Mouse (Mus musculus) hindbrain, embryonic 15.5 days (tissue): ENCODE data around the gene Flrt2. TPM values are rescaled to one million over a fixed set of nuclear protein-coding genes. Genes with fewer than 3 reads are reported as not detected.

Source experiments
- ATAC-seq: fragments of 200-750 bp; cut with Nextera tagmentation; 2 replicates; pipeline ENCODE4 v1.8.0; 2017; ENCODE audit warnings: low read depth, moderate number of reproducible peaks, moderate TSS enrichment; ENCODE audit not compliant: low FRiP score
- H3K27ac ChIP-seq: fragments of 300-500 bp; sonication (generic); replicated peaks from 2 replicates; pipeline ENCODE4 v1.5.1; 2015; ENCODE audit warnings: mild to moderate bottlenecking, inconsistent platforms
- H3K27me3 ChIP-seq: fragments of 300-500 bp; sonication (generic); 2 replicates; pipeline ENCODE4 v1.6.1; 2015; ENCODE audit warnings: control low read depth, inconsistent platforms
- H3K36me3 ChIP-seq: fragments of 300-500 bp; sonication (generic); 2 replicates; pipeline ENCODE4 v1.6.1; 2015; ENCODE audit warnings: control low read depth, inconsistent platforms
- H3K4me1 ChIP-seq: fragments of 300-500 bp; sonication (generic); replicated peaks from 2 replicates; pipeline ENCODE4 v1.6.1; 2015; ENCODE audit warnings: control low read depth, inconsistent platforms
- H3K4me2 ChIP-seq: fragments of 300-500 bp; sonication (generic); 2 replicates; pipeline ENCODE4 v1.6.1; 2015; ENCODE audit warnings: moderate library complexity, mild to moderate bottlenecking, inconsistent platforms
- H3K4me3 ChIP-seq: fragments of 300-500 bp; sonication (generic); 2 replicates; pipeline ENCODE4 v1.5.1; 2015; ENCODE audit warnings: mild to moderate bottlenecking, inconsistent platforms
- H3K9ac ChIP-seq: fragments of 300-500 bp; sonication (generic); 2 replicates; pipeline ENCODE4 v1.6.1; 2015; ENCODE audit warnings: inconsistent platforms
- H3K9me3 ChIP-seq: fragments of 300-500 bp; sonication (generic); 2 replicates; pipeline ENCODE4 v1.6.1; 2016; ENCODE audit warnings: control low read depth, inconsistent platforms
- whole genome bisulfite sequencing: fragments of 180-500 bp; shearing (Covaris S2); methylation state at CpG from one replicate; pipeline ENCODE4 v1.1.7; 2015; 5-methylcytosine and 5-hydroxymethylcytosine counted together
- polyA plus RNA-seq: library from polyadenylated mRNA; unstranded; fragments of >200 nt; fragmentation: Nextera tagmentation; extraction: Ambion mirVana; gene quantifications from 2 replicates; pipeline ENCODE4 v1.2.1, GENCODE M21; 2015

The Flrt2 gene
- polyA plus RNA-seq, 1 experiment from 2014 or later = 26.9 TPM

DNA sequence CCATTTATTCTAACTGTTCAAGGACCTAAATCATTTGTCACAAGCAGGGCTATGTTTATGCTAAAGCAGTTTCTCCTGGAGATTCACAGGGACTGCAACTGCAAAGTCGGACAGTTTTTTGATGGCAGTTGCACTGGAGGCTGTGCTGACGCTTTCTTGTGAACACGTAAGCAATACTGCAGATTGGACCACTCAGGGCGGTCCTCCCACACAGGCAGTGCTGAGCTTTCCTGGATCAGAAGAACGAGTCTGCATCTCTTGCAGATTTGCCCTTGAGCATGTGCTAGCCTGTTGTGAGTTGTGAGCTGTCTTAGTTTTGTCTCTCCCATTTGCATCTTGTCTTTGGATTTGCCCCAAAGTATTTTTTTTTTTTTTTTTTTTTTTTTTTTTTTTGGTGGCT is 47.7 kb downstream of the Flrt2 start:
- no peak overlapping the region for H3K9ac ChIP-seq
- H3K27ac ChIP-seq = no peak overlapping the region
- no peak overlapping the region for H3K4me3 ChIP-seq
- 78% methylated on average over 5 of the region's 5 CpGs for WGBS
- no peaks in the 10 kb centered on the region for H3K36me3 ChIP-seq
- H3K27me3 ChIP-seq = no peaks in the 10 kb centered on the region
- H3K9me3 ChIP-seq = no peaks in the 10 kb centered on the region
- ATAC-seq = no peak
- peaks cover 19% of the 10 kb centered on the region for H3K4me1 ChIP-seq
- H3K4me2 ChIP-seq = no peak overlapping the region

DNA sequence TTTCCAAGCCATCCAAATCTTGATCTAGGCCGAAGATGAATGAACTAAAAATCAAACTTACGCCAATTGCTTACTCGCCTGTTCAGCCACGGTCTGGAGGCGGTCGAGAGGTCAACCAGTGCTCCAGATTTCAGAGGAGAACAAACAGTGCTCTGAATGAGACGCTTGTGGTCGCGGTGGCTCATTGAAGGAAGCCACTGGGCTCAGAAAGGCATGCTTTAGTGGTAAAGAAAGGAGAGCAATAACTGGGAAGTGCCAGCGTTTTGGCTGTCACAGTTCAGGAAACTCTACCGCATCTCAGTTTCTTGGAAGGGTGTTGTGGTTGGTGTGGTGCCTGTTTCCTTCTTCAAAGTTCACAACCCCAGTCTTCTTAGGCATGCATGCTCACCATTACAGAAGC is 49.3 kb downstream of the Flrt2 start:
- H3K9ac ChIP-seq = no peak overlapping the region
- H3K9me3 ChIP-seq = no peaks in the 10 kb centered on the region
- H3K4me3 ChIP-seq = no peak overlapping the region
- H3K4me1 ChIP-seq = peaks cover 19% of the 10 kb centered on the region
- H3K4me2 ChIP-seq = no peak overlapping the region
- no peak overlapping the region for H3K27ac ChIP-seq
- H3K27me3 ChIP-seq = no peaks in the 10 kb centered on the region
- 65% methylated on average over 11 of the region's 11 CpGs for WGBS
- no peak for ATAC-seq
- no peaks in the 10 kb centered on the region for H3K36me3 ChIP-seq

GRCm38 (mm10) chr12:95744307-95744706 is 52.3 kb downstream of the Flrt2 start:
- Histone ChIP-seq H3K4me2 (no peak overlapping the region), H3K4me3 (no peak overlapping the region), H3K27me3 (no peaks in the 10 kb centered on the region), H3K4me1 (no peaks in the 10 kb centered on the region; the same call in 1 of the 2 replicates), H3K9me3 (no peaks in the 10 kb centered on the region), H3K27ac (no peak overlapping the region), H3K9ac (no peak overlapping the region), H3K36me3 (no peaks in the 10 kb centered on the region)
- ATAC-seq = peak; percentile 79; the same call in 1 of the 2 replicates
- 55% methylated on average over 4 of the region's 4 CpGs for WGBS

DNA sequence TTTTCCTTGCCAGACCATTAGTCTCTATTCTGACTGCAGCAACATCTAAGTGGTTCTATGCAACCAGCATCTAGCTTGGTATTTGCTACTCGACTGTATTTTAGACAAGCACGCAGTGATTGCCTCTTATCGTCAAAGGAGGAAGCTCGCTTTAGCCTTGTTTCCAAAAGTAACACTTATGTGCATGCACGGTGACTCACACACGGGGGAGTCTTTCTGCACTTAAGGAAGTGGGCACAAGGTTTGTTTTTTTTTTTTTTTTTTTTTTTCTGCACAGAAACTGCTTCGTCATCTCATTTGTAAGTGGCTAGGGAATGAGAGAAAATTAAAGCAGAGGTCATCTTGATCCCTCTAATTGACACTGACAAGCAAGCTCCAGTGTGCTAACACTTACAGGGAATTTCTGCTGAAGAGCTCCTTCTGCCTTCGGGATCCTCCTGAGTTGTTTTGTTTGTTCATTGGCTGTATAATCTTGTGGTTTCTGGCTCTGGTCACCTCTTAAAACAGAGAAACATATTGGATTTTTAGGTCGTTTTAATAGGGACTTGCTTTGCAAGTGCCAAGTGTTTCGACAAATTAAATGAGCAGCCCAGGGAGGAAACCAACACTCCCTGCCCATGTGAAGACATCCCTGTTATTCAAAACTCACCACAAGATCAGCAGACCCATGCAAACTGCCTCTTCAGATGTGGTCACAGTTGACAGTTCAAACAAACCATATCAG is 55.0 kb downstream of the Flrt2 start:
- Histone ChIP-seq H3K9me3 (no peaks in the 10 kb centered on the region), H3K36me3 (no peaks in the 10 kb centered on the region), H3K9ac (no peak overlapping the region), H3K4me3 (no peak overlapping the region), H3K27ac (no peak overlapping the region), H3K4me2 (no peak overlapping the region), H3K4me1 (no peaks in the 10 kb centered on the region; the same call in 1 of the 2 replicates), H3K27me3 (no peaks in the 10 kb centered on the region)
- no peak for ATAC-seq
- 71% methylated on average over 10 of the region's 10 CpGs for WGBS

DNA sequence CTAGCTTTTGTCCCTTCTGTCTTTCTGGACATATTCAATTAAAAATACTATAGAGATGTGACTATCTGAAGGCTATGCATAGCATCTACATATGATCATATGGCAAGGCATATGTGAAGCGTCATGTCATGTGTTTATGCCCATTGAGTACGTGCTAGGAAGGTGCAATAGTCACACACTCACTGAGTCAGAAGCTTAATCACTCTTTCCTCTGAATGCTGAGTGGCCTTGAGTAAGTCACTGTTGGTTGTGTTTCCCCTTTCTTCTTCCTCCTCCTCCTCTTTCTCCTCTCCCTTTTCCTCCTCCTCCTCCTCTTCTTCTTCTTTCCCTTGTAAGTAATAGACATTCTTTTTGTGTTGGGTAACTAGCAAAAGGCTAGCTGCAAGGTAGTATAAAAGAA is 56.7 kb downstream of the Flrt2 start:
- H3K4me1 ChIP-seq = no peaks in the 10 kb centered on the region; the same call in 1 of the 2 replicates
- no peaks in the 10 kb centered on the region for H3K9me3 ChIP-seq
- no peaks in the 10 kb centered on the region for H3K27me3 ChIP-seq
- H3K4me2 ChIP-seq = no peak overlapping the region
- no peak overlapping the region for H3K9ac ChIP-seq
- H3K36me3 ChIP-seq = no peaks in the 10 kb centered on the region
- no peak overlapping the region for H3K27ac ChIP-seq
- ATAC-seq = no peak
- no peak overlapping the region for H3K4me3 ChIP-seq
- WGBS = 91% methylated on average over 2 of the region's 2 CpGs

DNA sequence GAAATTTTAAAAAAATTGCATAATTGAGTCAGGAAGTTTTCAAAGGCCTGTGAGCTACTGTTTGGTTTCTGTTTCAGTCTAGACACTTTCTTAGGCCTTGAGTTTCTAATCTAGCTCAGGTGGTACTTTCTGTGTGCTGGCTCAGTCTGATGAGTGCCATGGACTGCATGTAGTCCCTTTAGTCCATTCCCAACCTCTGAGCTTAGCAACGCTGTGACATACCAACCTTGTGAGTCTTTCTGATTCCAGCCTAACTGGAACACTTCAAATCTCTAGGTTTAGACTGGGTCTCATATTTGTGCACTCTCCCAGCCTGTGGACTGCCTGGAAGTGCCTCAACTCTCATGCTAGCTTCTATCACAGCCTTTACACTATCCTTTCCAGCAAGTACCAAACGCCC is 57.2 kb downstream of the Flrt2 start:
- 92% methylated on average over 2 of the region's 2 CpGs for WGBS
- H3K27me3 ChIP-seq = no peaks in the 10 kb centered on the region
- H3K9me3 ChIP-seq = no peaks in the 10 kb centered on the region
- ATAC-seq = no peak
- H3K4me1 ChIP-seq = no peaks in the 10 kb centered on the region; the same call in 1 of the 2 replicates
- H3K36me3 ChIP-seq = no peaks in the 10 kb centered on the region
- H3K4me2 ChIP-seq = no peak overlapping the region
- no peak overlapping the region for H3K9ac ChIP-seq
- no peak overlapping the region for H3K27ac ChIP-seq
- no peak overlapping the region for H3K4me3 ChIP-seq

DNA sequence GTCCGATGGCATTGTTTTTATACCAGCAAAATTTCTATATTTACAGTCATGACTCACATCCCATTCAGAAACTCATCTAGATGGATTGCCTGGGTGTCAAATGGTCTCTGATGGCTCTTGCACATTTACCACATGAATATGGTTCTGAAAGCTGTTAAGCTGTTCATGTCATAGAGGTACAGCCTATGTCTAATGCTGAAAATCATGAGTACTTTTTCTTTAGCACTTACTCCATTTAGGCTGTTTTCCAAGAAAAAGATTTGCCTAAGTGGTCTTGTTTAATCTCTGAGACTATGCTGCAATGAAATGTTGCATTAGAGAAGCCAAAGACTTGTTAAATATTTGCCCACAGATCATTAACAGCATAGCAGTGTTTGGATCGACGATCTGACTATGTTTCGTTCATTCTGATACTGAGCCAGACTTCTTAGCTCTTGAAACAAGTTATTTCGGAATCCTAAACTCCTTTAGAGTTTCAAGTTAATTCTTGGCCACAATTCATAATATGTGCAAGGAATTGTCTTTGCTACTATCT is 67.3 kb downstream of the Flrt2 start:
- Histone ChIP-seq H3K4me3 (no peak overlapping the region), H3K27ac (no peak overlapping the region), H3K9ac (no peak overlapping the region), H3K4me2 (no peak overlapping the region), H3K36me3 (peaks cover 3% of the 10 kb centered on the region; the same call in 1 of the 2 replicates), H3K9me3 (no peaks in the 10 kb centered on the region), H3K4me1 (no peaks in the 10 kb centered on the region), H3K27me3 (no peaks in the 10 kb centered on the region)
- 93% methylated on average over 5 of the region's 5 CpGs for WGBS
- ATAC-seq = no peak

DNA sequence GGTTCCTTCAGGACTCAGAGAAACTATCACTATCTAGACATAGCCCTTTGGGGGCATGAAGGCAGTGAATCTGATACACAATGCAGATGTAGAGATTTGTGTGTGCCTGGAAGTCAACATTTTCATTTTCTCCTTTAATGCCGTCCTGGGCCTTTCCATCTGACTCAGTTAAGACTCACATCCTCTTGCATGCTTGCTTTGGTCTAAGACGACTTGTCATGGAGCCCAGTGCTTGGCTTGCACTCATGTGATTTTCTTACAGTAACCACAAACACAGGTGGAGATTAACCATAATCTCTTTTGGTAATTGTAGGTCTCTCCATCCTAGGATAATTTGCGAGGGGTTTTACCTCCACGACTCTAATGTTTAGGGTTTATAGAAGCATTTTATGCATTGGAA is 73.2 kb downstream of the Flrt2 start:
- no peak overlapping the region for H3K4me3 ChIP-seq
- H3K4me1 ChIP-seq = no peaks in the 10 kb centered on the region
- H3K9ac ChIP-seq = no peak overlapping the region
- no peaks in the 10 kb centered on the region for H3K27me3 ChIP-seq
- no peak overlapping the region for H3K27ac ChIP-seq
- ATAC-seq = no peak
- 91% methylated on average over 4 of the region's 4 CpGs for WGBS
- no peaks in the 10 kb centered on the region for H3K9me3 ChIP-seq
- H3K4me2 ChIP-seq = no peak overlapping the region
- no peaks in the 10 kb centered on the region for H3K36me3 ChIP-seq

- Histone ChIP-seq H3K4me2 (no peak overlapping the region), H3K27ac (no peak overlapping the region), H3K9me3 (no peaks in the 10 kb centered on the region), H3K9ac (no peak overlapping the region), H3K4me1 (no peaks in the 10 kb centered on the region), H3K36me3 (no peaks in the 10 kb centered on the region), H3K27me3 (no peaks in the 10 kb centered on the region), H3K4me3 (no peak overlapping the region)
- ATAC-seq = no peak
- 74% methylated on average over 2 of the region's 2 CpGs for WGBS
These were observed 77.0 kb downstream of the Flrt2 start for GRCm38 (mm10) chr12:95769041-95769440.

GRCm38 (mm10) chr12:95770251-95770650 is 78.2 kb downstream of the Flrt2 start:
- no peak for ATAC-seq

DNA sequence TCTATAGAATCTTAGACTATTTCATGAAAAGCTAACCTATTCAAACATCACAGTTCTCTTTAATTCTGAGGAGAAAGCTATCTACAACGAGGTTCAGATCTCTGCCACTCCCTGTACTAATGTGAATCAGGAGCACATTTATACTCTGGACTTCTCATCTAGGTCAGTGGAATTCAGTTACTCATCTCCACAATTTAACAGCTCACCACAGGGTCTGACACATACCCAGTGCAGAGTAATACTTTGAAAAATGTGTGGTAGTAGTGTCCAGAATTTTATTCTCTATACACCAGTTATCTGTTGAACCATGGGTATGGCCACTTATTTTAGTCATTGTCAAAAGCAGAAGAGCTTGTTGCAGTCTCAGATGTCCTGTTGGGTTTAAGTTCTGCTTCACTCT is 98.1 kb downstream of the Flrt2 start:
- no peak overlapping the region for H3K9ac ChIP-seq
- no peak overlapping the region for H3K27ac ChIP-seq
- no peak for ATAC-seq
- WGBS = 61% methylated on average over 1 of the region's 1 CpGs
- no peaks in the 10 kb centered on the region for H3K27me3 ChIP-seq
- no peaks in the 10 kb centered on the region for H3K9me3 ChIP-seq
- no peak overlapping the region for H3K4me3 ChIP-seq
- H3K36me3 ChIP-seq = no peaks in the 10 kb centered on the region
- H3K4me2 ChIP-seq = no peak overlapping the region
- no peaks in the 10 kb centered on the region for H3K4me1 ChIP-seq

More at GRCm38 (mm10) chr12:95770251-95770650, 78.2 kb downstream of the Flrt2 start:
- H3K9ac ChIP-seq = no peak overlapping the region
- H3K4me2 ChIP-seq = no peak overlapping the region
- H3K4me3 ChIP-seq = no peak overlapping the region
- no peaks in the 10 kb centered on the region for H3K36me3 ChIP-seq
- no peaks in the 10 kb centered on the region for H3K27me3 ChIP-seq
- H3K4me1 ChIP-seq = no peaks in the 10 kb centered on the region
- H3K9me3 ChIP-seq = no peaks in the 10 kb centered on the region
- 57% methylated on average over 3 of the region's 3 CpGs for WGBS
- H3K27ac ChIP-seq = no peak overlapping the region

GRCm38 (mm10) chr12:95816660-95817059 is 124.6 kb downstream of the Flrt2 start:
- Histone ChIP-seq H3K36me3 (no peaks in the 10 kb centered on the region), H3K27ac (no peak overlapping the region), H3K4me2 (no peak overlapping the region), H3K4me1 (no peaks in the 10 kb centered on the region), H3K27me3 (no peaks in the 10 kb centered on the region), H3K9ac (no peak overlapping the region), H3K4me3 (no peak overlapping the region), H3K9me3 (no peaks in the 10 kb centered on the region)
- no peak for ATAC-seq
